Mouse (Mus musculus): ENCODE measurements around the gene Pea15a. TPM values are rescaled to one million over a fixed set of nuclear protein-coding genes. Genes with fewer than 3 reads are reported as not detected.

Gene Pea15a
- polyA plus RNA-seq, 1 experiment: 120 TPM

DNA sequence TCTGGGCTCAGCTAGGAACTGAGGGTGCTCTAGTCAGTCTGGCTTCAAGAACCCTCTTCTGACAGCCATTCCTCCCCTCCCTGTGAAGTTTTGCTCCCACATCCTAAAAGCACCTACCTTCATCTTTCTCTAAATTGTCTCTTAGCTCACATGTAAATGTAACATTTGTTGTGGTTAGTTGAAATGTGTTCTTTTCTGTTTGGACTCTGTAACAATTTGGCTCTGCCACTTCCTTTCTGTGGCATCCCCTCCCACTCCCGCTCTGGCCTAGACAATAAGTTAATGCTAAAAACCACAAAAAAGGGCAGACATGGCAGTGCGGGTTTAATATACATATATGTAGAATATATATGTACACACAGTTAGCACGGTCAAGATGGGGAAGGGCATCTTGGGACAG is 9.5 kb downstream of the Pea15a start:
- peaks cover 5% of the 10 kb centered on the region for H3K79me2 ChIP-seq (ENCODE audit: control insufficient read depth, insufficient read depth)
- peaks cover 55% of the 10 kb centered on the region for H3K36me3 ChIP-seq (ENCODE audit: control insufficient read depth, insufficient read depth)
- no peak for TF ChIP-seq CEBPB (IDR thresholded peaks at IDR 0.05; ENCODE audit: insufficient read depth, poor library complexity, severe bottlenecking)
- TF ChIP-seq POLR2A (IDR thresholded peaks at IDR 0.05; ENCODE audit: insufficient read length, low read depth): no peak
- TF ChIP-seq MYOG (IDR thresholded peaks at IDR 0.05; ENCODE audit: control insufficient read depth in 1 of 3, insufficient read depth in 1 of 3, insufficient read length in 2 of 3, low read depth in 2 of 3): no peak
- no peak for TF ChIP-seq SRF (IDR thresholded peaks at IDR 0.05; ENCODE audit: control insufficient read depth, insufficient read length, low read depth)
- TF ChIP-seq MYOD1 (IDR thresholded peaks at IDR 0.05; ENCODE audit: control insufficient read depth in 1 of 3, insufficient read length in 2 of 3, low read depth in 2 of 3): no peak
- no peak for TF ChIP-seq POLR2AphosphoS2 (IDR thresholded peaks at IDR 0.05; ENCODE audit: insufficient read length, low read depth)
- TF ChIP-seq REST (IDR thresholded peaks at IDR 0.05; ENCODE audit: insufficient read depth, insufficient read length): no peak
- no peak for TF ChIP-seq TCF12 (IDR thresholded peaks at IDR 0.05; ENCODE audit: insufficient read depth, poor library complexity, severe bottlenecking)
- TF ChIP-seq USF1 (IDR thresholded peaks at IDR 0.05; ENCODE audit: low read depth): no peak
- no peak for TF ChIP-seq MAX (IDR thresholded peaks at IDR 0.05; ENCODE audit: low read depth)
- no peak for TF ChIP-seq TCF3 (IDR thresholded peaks at IDR 0.05; ENCODE audit: insufficient read length, low read depth)
- no peak for TF ChIP-seq E2F4 (IDR thresholded peaks at IDR 0.05; ENCODE audit: insufficient read depth)
- no peak overlapping the region for H3ac ChIP-seq (ENCODE audit: control insufficient read depth, insufficient read length)
- no peak overlapping the region for H3K4me3 ChIP-seq
- H3K4me2 ChIP-seq (ENCODE audit: low read depth): no peak overlapping the region
- no peaks in the 10 kb centered on the region for H3K27me3 ChIP-seq (ENCODE audit: control insufficient read depth, insufficient read depth, insufficient read length)

DNA sequence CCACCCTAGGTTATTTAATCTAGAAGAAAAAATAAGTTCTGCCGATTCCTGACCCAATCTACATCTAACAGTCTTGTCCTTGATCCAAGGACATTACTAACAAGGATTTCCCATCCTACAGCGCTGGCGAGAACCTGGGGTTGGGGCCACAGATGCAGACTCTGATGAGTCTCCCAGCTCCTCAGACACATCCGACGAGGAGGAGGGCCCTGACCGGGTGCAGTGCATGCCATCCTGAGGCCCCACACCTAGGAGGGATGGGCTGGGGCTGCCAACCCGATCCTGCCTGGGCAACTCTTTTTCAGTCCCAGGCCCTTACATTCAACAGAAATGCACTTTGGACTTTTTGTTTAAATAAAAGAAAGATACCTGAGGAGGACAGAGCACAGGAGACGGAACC is 12.2 kb downstream of the Pea15a start:
- peaks cover 61% of the 10 kb centered on the region for H3K36me3 ChIP-seq (ENCODE audit: control insufficient read depth, insufficient read depth)
- H3ac ChIP-seq (ENCODE audit: control insufficient read depth, insufficient read length): no peak overlapping the region
- no peaks in the 10 kb centered on the region for H3K79me2 ChIP-seq (ENCODE audit: control insufficient read depth, insufficient read depth)
- H3K27me3 ChIP-seq (ENCODE audit: control insufficient read depth, insufficient read depth, insufficient read length): no peaks in the 10 kb centered on the region
- no peak overlapping the region for H3K4me3 ChIP-seq
- no peak overlapping the region for H3K4me2 ChIP-seq (ENCODE audit: low read depth)
- TF ChIP-seq POLR2A (IDR thresholded peaks at IDR 0.05; ENCODE audit: insufficient read length, low read depth): no peak
- no peak for TF ChIP-seq CEBPB (IDR thresholded peaks at IDR 0.05; ENCODE audit: insufficient read depth, poor library complexity, severe bottlenecking)
- TF ChIP-seq MAX (IDR thresholded peaks at IDR 0.05; ENCODE audit: low read depth): no peak
- no peak for TF ChIP-seq SRF (IDR thresholded peaks at IDR 0.05; ENCODE audit: control insufficient read depth, insufficient read length, low read depth)
- TF ChIP-seq MYOG (IDR thresholded peaks at IDR 0.05; ENCODE audit: control insufficient read depth in 1 of 3, insufficient read depth in 1 of 3, insufficient read length in 2 of 3, low read depth in 2 of 3): no peak
- no peak for TF ChIP-seq TCF12 (IDR thresholded peaks at IDR 0.05; ENCODE audit: insufficient read depth, poor library complexity, severe bottlenecking)
- no peak for TF ChIP-seq E2F4 (IDR thresholded peaks at IDR 0.05; ENCODE audit: insufficient read depth)
- TF ChIP-seq REST (IDR thresholded peaks at IDR 0.05; ENCODE audit: insufficient read depth, insufficient read length): no peak
- no peak for TF ChIP-seq POLR2AphosphoS2 (IDR thresholded peaks at IDR 0.05; ENCODE audit: insufficient read length, low read depth)
- TF ChIP-seq MYOD1 (IDR thresholded peaks at IDR 0.05; ENCODE audit: control insufficient read depth in 1 of 3, insufficient read length in 2 of 3, low read depth in 2 of 3): no peak
- no peak for TF ChIP-seq TCF3 (IDR thresholded peaks at IDR 0.05; ENCODE audit: insufficient read length, low read depth)
- no peak for TF ChIP-seq USF1 (IDR thresholded peaks at IDR 0.05; ENCODE audit: low read depth)

DNA sequence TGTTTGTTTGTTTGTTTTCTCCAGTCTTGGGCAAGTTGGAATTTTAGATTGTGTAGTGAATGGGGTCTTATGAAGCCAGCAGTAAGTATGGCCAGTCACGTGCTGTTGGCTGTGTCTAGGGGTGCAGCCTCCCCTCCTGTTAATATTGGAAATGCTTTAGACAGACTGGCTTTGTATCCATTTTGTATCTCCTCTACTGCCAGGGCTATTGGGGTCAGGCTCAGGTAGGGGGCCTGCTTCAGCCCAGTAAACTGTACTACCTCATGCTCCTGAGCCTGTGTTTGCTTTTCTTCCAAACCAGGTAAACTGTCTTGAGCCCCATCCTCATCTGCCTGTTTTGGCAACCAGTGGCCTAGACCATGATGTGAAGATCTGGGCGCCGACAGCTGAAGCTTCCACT is 14.4 kb downstream of the Pea15a start:
- TF ChIP-seq MYOG (IDR thresholded peaks at IDR 0.05; ENCODE audit: control insufficient read depth in 1 of 3, insufficient read depth in 1 of 3, insufficient read length in 2 of 3, low read depth in 2 of 3) (no peak), E2F4 (IDR thresholded peaks at IDR 0.05; ENCODE audit: insufficient read depth) (no peak), POLR2A (IDR thresholded peaks at IDR 0.05; ENCODE audit: insufficient read length, low read depth) (no peak), CEBPB (IDR thresholded peaks at IDR 0.05; ENCODE audit: insufficient read depth, poor library complexity, severe bottlenecking) (no peak), TCF12 (IDR thresholded peaks at IDR 0.05; ENCODE audit: insufficient read depth, poor library complexity, severe bottlenecking) (no peak), TCF3 (IDR thresholded peaks at IDR 0.05; ENCODE audit: insufficient read length, low read depth) (no peak), REST (IDR thresholded peaks at IDR 0.05; ENCODE audit: insufficient read depth, insufficient read length) (no peak), MAX (IDR thresholded peaks at IDR 0.05; ENCODE audit: low read depth) (no peak)
- H3K36me3 ChIP-seq (ENCODE audit: control insufficient read depth, insufficient read depth): peaks cover 63% of the 10 kb centered on the region

DNA sequence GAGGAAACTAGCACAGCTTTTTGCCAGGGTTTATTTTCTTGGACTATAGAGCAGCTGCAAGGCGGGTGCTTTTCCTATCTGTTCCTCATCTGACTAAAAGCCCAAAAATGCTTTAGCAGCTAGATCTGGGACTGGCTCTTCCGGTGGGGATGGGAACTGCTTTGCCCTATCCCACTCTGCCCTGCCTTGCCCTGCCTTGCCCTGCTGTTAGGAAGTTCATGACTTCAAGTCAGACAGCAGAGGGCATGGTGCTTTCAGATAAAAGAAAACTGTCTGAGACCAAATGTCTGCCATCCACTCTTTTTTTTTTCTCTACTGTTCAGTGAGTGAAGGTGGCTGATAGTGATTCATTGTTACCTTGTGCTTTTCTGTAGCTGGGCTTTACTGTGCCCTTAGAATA is 15.0 kb downstream of the Pea15a start:
- H3K4me2 ChIP-seq (ENCODE audit: low read depth): no peak overlapping the region
- H3K36me3 ChIP-seq (ENCODE audit: control insufficient read depth, insufficient read depth): peaks cover 63% of the 10 kb centered on the region
- no peak overlapping the region for H3ac ChIP-seq (ENCODE audit: control insufficient read depth, insufficient read length)
- H3K27me3 ChIP-seq (ENCODE audit: control insufficient read depth, insufficient read depth, insufficient read length): no peaks in the 10 kb centered on the region
- no peak overlapping the region for H3K4me3 ChIP-seq
- H3K79me2 ChIP-seq (ENCODE audit: control insufficient read depth, insufficient read depth): no peaks in the 10 kb centered on the region
- TF ChIP-seq TCF3 (IDR thresholded peaks at IDR 0.05; ENCODE audit: insufficient read length, low read depth) (no peak), POLR2A (IDR thresholded peaks at IDR 0.05; ENCODE audit: insufficient read length, low read depth) (no peak), USF1 (IDR thresholded peaks at IDR 0.05; ENCODE audit: low read depth) (no peak), TCF12 (IDR thresholded peaks at IDR 0.05; ENCODE audit: insufficient read depth, poor library complexity, severe bottlenecking) (no peak), MYOD1 (IDR thresholded peaks at IDR 0.05; ENCODE audit: control insufficient read depth in 1 of 3, insufficient read length in 2 of 3, low read depth in 2 of 3) (no peak), CEBPB (IDR thresholded peaks at IDR 0.05; ENCODE audit: insufficient read depth, poor library complexity, severe bottlenecking) (no peak), REST (IDR thresholded peaks at IDR 0.05; ENCODE audit: insufficient read depth, insufficient read length) (no peak), MYOG (IDR thresholded peaks at IDR 0.05; ENCODE audit: control insufficient read depth in 1 of 3, insufficient read depth in 1 of 3, insufficient read length in 2 of 3, low read depth in 2 of 3) (no peak), MAX (IDR thresholded peaks at IDR 0.05; ENCODE audit: low read depth) (no peak), E2F4 (IDR thresholded peaks at IDR 0.05; ENCODE audit: insufficient read depth) (no peak), POLR2AphosphoS2 (IDR thresholded peaks at IDR 0.05; ENCODE audit: insufficient read length, low read depth) (no peak), SRF (IDR thresholded peaks at IDR 0.05; ENCODE audit: control insufficient read depth, insufficient read length, low read depth) (no peak)

More for the DNA sequence above, 14.4 kb downstream of the Pea15a start:
- H3K4me3 ChIP-seq: no peak overlapping the region
- H3K4me2 ChIP-seq (ENCODE audit: low read depth): no peak overlapping the region
- H3K27me3 ChIP-seq (ENCODE audit: control insufficient read depth, insufficient read depth, insufficient read length): no peaks in the 10 kb centered on the region
- no peak overlapping the region for H3ac ChIP-seq (ENCODE audit: control insufficient read depth, insufficient read length)
- no peaks in the 10 kb centered on the region for H3K79me2 ChIP-seq (ENCODE audit: control insufficient read depth, insufficient read depth)
